Mouse (Mus musculus) lung, postnatal 0 days (tissue): ENCODE results near the gene Rbm42. TPM values are rescaled to one million over a fixed set of nuclear protein-coding genes. Genes with fewer than 3 reads are reported as not detected.

ENCODE experiments used
- ATAC-seq: fragments of 200-750 bp; cut with Nextera tagmentation; 2 replicates; pipeline ENCODE4 v1.8.0; 2017; ENCODE audit warnings: moderate library complexity
- DNase-seq: peaks from one replicate; pipeline ENCODE4 v3.0.0-alpha.2; 2016; ENCODE audit warnings: low spot score
- H3K27ac ChIP-seq: fragments of 300-500 bp; sonication (generic); 2 replicates; pipeline ENCODE4 v1.5.1; 2014; ENCODE audit warnings: antibody characterized with exemption, mild to moderate bottlenecking, low read length, mixed read lengths
- H3K27me3 ChIP-seq: fragments of 300-500 bp; sonication (generic); replicated peaks from 2 replicates; pipeline ENCODE4 v1.6.1; 2014; ENCODE audit warnings: low read length, mixed read lengths; ENCODE audit not compliant: insufficient read depth
- H3K36me3 ChIP-seq: fragments of 300-500 bp; sonication (generic); 2 replicates; pipeline ENCODE4 v1.6.1; 2014; ENCODE audit warnings: low read length, mixed read lengths; ENCODE audit not compliant: insufficient read depth
- H3K4me1 ChIP-seq: fragments of 300-500 bp; sonication (generic); 2 replicates; pipeline ENCODE4 v1.6.1; 2014; ENCODE audit warnings: antibody characterized with exemption, low read depth, low read length, mixed read lengths; ENCODE audit not compliant: insufficient read depth
- H3K4me2 ChIP-seq: fragments of 300-500 bp; sonication (generic); replicated peaks from 2 replicates; pipeline ENCODE4 v1.6.1; 2014; ENCODE audit warnings: low read depth, mild to moderate bottlenecking, low read length, moderate library complexity, mixed read lengths
- H3K4me3 ChIP-seq: fragments of 300-500 bp; sonication (generic); 2 replicates; pipeline ENCODE4 v1.5.1; 2014; ENCODE audit warnings: low read depth, low read length
- H3K9ac ChIP-seq: fragments of 300-500 bp; sonication (generic); replicated peaks from 2 replicates; pipeline ENCODE4 v1.6.1; 2014; ENCODE audit warnings: low read depth, mild to moderate bottlenecking
- H3K9me3 ChIP-seq: fragments of 300-500 bp; sonication (generic); 2 replicates; pipeline ENCODE4 v1.6.1; 2016; ENCODE audit warnings: low read length, mixed read lengths
- CTCF ChIP-seq: IDR thresholded peaks from 2 replicates; pipeline ENCODE4 v1.5.1; 2016; ENCODE audit warnings: antibody characterized with exemption, mild to moderate bottlenecking
- EP300 ChIP-seq: IDR thresholded peaks from 2 replicates; pipeline ENCODE4 v1.6.1; 2016; ENCODE audit warnings: antibody characterized with exemption, mild to moderate bottlenecking, control low read depth
- WGBS: fragments of 180-500 bp; shearing (Covaris S2); extraction: QIAGEN DNeasy Blood & Tissue Kit; methylation state at CpG from one replicate; pipeline ENCODE4 v1.1.7; 2014; 5-methylcytosine and 5-hydroxymethylcytosine counted together
- polyA plus RNA-seq: library from polyadenylated mRNA; unstranded; fragments of >200 nt; fragmentation: Nextera tagmentation; extraction: Ambion mirVana; gene quantifications from 2 replicates; pipeline ENCODE4 v1.2.1, GENCODE M21; 2015

Gene Rbm42
- polyA plus RNA-seq, 1 experiment from 2014 or later = 107 TPM

DNA sequence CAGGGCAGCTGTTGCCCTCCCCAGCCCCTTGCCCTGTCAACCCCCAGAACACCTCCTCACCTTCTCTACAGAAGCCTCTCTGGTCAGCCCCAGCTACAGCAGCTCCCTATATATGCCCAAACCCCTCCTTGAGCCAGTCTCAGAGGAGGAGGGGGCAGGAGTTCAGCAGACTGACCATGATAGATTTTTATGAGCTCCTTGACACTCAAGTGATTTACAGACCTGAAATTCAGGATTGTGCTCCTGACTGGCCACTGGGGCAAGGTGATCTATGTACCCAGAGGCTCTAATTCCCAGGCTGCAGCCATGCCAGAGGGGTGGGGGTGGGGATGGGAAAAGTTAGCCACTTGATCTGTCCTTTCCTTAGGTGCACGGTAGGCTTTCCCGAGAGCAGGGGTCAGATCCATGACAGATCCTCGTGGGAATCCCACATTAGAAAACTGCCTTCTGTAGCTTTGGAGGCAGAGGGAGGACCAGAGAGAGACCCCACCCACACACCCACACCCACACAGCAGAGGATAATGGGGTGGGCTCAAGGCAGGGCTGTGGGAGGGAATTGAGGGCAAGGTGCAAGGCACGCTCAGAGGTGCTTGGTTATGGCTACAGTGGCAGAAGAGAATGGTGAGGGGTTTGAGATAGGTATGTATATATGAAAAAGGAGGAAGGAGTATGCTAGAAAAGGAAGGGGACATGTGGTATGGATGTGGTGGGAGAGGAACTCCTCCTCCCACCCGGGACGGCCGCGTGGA lies 37.3 kb downstream of the Rbm42 start, which contains the start of gene Upk1a:
TSS of gene Upk1a (minus strand) at position 194 of the 749 bp plus-strand sequence.
- DNase-seq = no peak
- ATAC-seq = 0 out of 2 replicates have a peak, but pooled peaks have one; percentile 2
- no peak within 1 kb of the TSS for H3K27ac ChIP-seq
- H3K4me3 ChIP-seq = no peak within 1 kb of the TSS
- no peak within 1 kb of the TSS for H3K9ac ChIP-seq
- H3K4me1 ChIP-seq = no peaks in the 10 kb centered on the region
- no peak within 1 kb of the TSS for H3K4me2 ChIP-seq
- 62% methylated on average over 8 of the region's 8 CpGs for WGBS
- H3K27me3 ChIP-seq = no peaks in the 10 kb centered on the region
- TF ChIP-seq CTCF = no peak
- no peak for TF ChIP-seq EP300
- no peaks in the 10 kb centered on the region for H3K9me3 ChIP-seq
- H3K36me3 ChIP-seq = peaks cover 5% of the 10 kb centered on the region; the same call in 1 of the 2 replicates

DNA sequence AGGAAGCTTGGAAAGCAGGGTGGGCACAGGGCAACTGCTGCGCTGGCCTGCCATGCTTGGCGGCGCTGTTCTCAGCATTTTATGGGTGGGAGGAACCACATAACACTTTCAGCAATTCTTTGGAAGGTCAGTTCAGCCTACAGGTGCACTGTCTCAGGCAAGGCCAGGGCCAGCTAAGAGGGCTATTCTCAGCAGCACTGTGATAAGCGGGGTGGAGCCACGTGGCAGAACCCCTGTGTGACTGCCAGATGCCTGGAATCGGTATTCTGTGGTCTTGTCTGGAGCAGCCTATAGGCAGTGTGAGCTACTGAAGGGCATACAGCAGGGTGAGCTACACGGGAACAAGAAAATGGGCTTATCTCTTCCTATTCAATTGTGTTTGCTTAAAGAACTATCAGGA lies 40.1 kb downstream of the Rbm42 start:
- TF ChIP-seq CTCF (no peak), EP300 (no peak)

DNA sequence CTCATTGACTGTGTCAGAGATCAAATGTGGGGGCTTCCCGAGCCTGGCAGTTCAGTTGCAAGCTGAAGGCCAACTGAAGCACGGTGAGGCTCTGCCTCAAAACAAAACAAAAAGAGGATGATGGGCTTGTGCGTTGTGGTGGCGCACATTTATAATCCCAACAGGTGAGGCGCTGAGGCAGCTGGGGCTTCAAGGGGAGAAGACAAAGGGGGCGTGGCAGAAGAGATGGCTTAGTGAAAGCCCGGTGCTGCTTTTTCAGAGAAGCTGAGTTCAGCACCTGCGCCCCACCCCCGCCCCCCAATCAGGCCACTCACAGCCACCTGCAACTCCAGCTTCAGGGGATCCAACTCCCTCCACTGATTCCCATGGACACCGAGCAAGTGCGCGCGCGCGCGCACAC lies 41.6 kb downstream of the Rbm42 start:
- 52% methylated on average over 16 of the region's 16 CpGs for WGBS
- DNase-seq (no peak), ATAC-seq (no peak)
- TF ChIP-seq EP300 (no peak), CTCF (no peak)
- H3K27ac ChIP-seq = no peak overlapping the region
- H3K9me3 ChIP-seq = no peaks in the 10 kb centered on the region
- H3K27me3 ChIP-seq = no peaks in the 10 kb centered on the region
- H3K36me3 ChIP-seq = no peaks in the 10 kb centered on the region
- no peaks in the 10 kb centered on the region for H3K4me1 ChIP-seq
- no peak overlapping the region for H3K4me3 ChIP-seq
- H3K4me2 ChIP-seq = no peak overlapping the region
- H3K9ac ChIP-seq = no peak overlapping the region

More for the DNA sequence above, 40.1 kb downstream of the Rbm42 start:
- no peak overlapping the region for H3K4me3 ChIP-seq
- H3K27ac ChIP-seq = no peak overlapping the region
- WGBS = 51% methylated on average over 7 of the region's 7 CpGs
- H3K9ac ChIP-seq = no peak overlapping the region
- no peak for DNase-seq
- no peak for ATAC-seq
- H3K4me2 ChIP-seq = no peak overlapping the region
- H3K27me3 ChIP-seq = no peaks in the 10 kb centered on the region
- no peaks in the 10 kb centered on the region for H3K9me3 ChIP-seq
- no peaks in the 10 kb centered on the region for H3K4me1 ChIP-seq
- H3K36me3 ChIP-seq = no peaks in the 10 kb centered on the region

DNA sequence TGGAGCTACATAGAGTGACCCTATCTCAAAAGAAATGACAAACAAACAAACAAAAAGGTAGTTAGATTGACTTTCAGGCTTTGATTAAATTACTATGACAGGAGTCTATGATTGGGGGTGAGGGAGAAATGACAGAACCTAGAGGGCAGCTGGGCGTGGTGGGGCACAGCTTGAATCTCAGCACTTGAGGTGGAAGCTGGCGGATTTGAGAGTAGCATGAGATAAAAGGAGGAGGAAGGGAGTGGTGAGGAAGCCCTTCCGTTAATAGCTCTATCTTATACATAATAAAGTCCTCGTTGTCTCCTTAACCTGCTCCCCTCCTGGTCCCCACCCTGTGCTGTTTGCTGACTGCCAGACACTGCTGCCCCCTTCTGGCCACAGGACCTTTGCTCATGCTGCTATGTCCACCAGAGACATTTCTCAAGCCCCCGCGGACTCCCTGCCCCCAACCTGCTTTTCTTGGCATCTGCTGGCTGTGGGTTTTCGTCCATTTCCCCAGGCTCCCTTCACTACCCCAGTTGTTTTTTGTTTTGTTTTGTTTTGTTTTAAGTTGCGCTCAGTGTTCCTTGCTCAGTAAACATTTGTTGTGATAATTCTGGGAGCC lies 42.3 kb downstream of the Rbm42 start:
- Histone ChIP-seq H3K4me1 (no peaks in the 10 kb centered on the region), H3K27me3 (no peaks in the 10 kb centered on the region), H3K4me2 (no peak overlapping the region), H3K27ac (no peak overlapping the region), H3K36me3 (no peaks in the 10 kb centered on the region), H3K4me3 (no peak overlapping the region), H3K9me3 (no peaks in the 10 kb centered on the region), H3K9ac (no peak overlapping the region)
- 17% methylated on average over 8 of the region's 8 CpGs for WGBS
- ATAC-seq (peak; percentile 80), DNase-seq (peak; percentile 76)
- TF ChIP-seq EP300 (0 out of 2 replicates have a peak, but pooled peaks have one; percentile 39), CTCF (peak; percentile 85)

DNA sequence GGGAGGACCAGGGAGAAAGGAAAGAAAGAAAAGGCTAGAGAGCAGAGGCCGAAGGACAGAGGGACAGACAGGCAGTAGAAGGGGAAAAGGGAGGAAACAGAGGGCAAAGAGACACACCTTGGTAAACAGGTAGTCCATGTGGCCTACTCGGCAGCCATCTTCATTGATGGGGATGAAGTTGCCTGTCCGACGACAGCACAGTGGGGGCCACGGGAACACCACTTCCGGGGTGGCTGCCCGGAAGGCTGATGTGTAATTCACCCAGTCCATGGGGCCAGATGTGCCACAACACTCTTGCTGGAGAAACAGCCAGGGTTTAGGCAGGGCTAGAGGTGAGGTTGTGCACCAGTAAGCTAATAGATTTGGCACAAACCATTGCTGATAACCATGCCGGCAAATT lies 45.2 kb downstream of the Rbm42 start:
- DNase-seq (no peak), ATAC-seq (no peak)
- Histone ChIP-seq H3K4me1 (no peaks in the 10 kb centered on the region), H3K27me3 (no peaks in the 10 kb centered on the region), H3K36me3 (no peaks in the 10 kb centered on the region), H3K4me2 (no peak overlapping the region), H3K9me3 (no peaks in the 10 kb centered on the region), H3K9ac (no peak overlapping the region), H3K4me3 (no peak overlapping the region), H3K27ac (no peak overlapping the region)
- WGBS = 83% methylated on average over 8 of the region's 8 CpGs
- no peak for TF ChIP-seq CTCF
- TF ChIP-seq EP300 = no peak

DNA sequence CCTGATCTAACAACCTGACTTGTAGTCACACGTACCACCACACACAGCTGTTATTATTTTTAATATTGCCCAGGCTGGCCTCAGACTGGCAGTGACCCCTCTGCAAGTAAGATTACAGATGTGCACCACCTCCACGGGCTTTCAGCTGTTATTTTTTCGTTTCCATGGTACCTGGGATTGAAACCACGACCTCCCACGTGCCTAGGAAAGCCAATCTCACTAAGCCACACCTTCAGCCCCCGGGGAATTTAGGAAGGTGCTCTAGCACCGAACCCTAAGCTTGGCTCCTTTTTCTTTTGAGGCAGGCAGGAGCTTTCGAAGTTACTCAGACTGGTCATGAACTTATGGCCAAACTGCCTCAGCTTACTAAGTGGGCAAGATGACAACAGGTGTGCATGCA lies 45.7 kb downstream of the Rbm42 start:
- DNase-seq = no peak
- Histone ChIP-seq H3K4me1 (no peaks in the 10 kb centered on the region), H3K4me2 (no peak overlapping the region), H3K36me3 (no peaks in the 10 kb centered on the region), H3K9ac (no peak overlapping the region), H3K27ac (no peak overlapping the region), H3K4me3 (no peak overlapping the region), H3K27me3 (no peaks in the 10 kb centered on the region), H3K9me3 (no peaks in the 10 kb centered on the region)
- 40% methylated on average over 8 of the region's 8 CpGs for WGBS
- ATAC-seq = no peak
- TF ChIP-seq CTCF (no peak), EP300 (no peak)
